Mouse (Mus musculus) C2C12 (cell line): Measurements from ENCODE around the gene Grik3. TPM values are rescaled to one million over a fixed set of nuclear protein-coding genes. Genes with fewer than 3 reads are reported as not detected.

ENCODE experiments used
- H3K27me3 ChIP-seq: one replicate; pipeline ENCODE4 v1.6.1; 2011; ENCODE audit not compliant: control insufficient read depth, insufficient read depth, insufficient read length
- H3K36me3 ChIP-seq: one replicate; pipeline ENCODE4 v1.6.1; 2011; ENCODE audit not compliant: control insufficient read depth, insufficient read depth
- H3K4me3 ChIP-seq: one replicate; pipeline ENCODE4 v1.5.1; 2011; ENCODE audit warnings: mild to moderate bottlenecking, control low read depth; ENCODE audit not compliant: poor library complexity, insufficient read depth, severe bottlenecking
- H3K79me2 ChIP-seq: one replicate; pipeline ENCODE4 v1.6.1; 2011; ENCODE audit not compliant: control insufficient read depth, insufficient read depth
- H3K79me3 ChIP-seq: one replicate; pipeline ENCODE4 v1.6.1; 2011; ENCODE audit warnings: low read depth, control low read depth
- H3ac ChIP-seq: one replicate; pipeline ENCODE3; 2011; ENCODE audit warnings: low read depth; ENCODE audit not compliant: control insufficient read depth, insufficient read length
- CEBPB ChIP-seq: IDR thresholded peaks from one replicate; pipeline ENCODE4 v1.6.1; 2011; ENCODE audit warnings: low read depth, mild to moderate bottlenecking, control low read depth, moderate library complexity
- CTCF ChIP-seq: IDR thresholded peaks from one replicate; pipeline ENCODE4 v1.5.1; 2011; ENCODE audit not compliant: control insufficient read depth, insufficient read depth, insufficient read length
- FOSL1 ChIP-seq: IDR thresholded peaks from one replicate; pipeline ENCODE4 v1.8.0; 2011; ENCODE audit warnings: mild to moderate bottlenecking, low read length; ENCODE audit not compliant: poor library complexity, insufficient read depth, severe bottlenecking
- MAX ChIP-seq: IDR thresholded peaks from one replicate; pipeline ENCODE4 v1.6.1; 2011; ENCODE audit warnings: mild to moderate bottlenecking, control low read depth
- MYOD1 ChIP-seq: IDR thresholded peaks from one replicate; pipeline ENCODE4 v1.6.1; 2011; ENCODE audit warnings: low read depth; ENCODE audit not compliant: control insufficient read depth, insufficient read length
- MYOG ChIP-seq: IDR thresholded peaks from one replicate; pipeline ENCODE4 v1.6.1; 2011; ENCODE audit not compliant: control insufficient read depth, insufficient read length; ENCODE audit errors: extremely low read depth
- USF1 ChIP-seq: IDR thresholded peaks from one replicate; pipeline ENCODE4 v1.6.1; 2011; ENCODE audit warnings: low read depth, mild to moderate bottlenecking, control low read depth, moderate library complexity
- polyA plus RNA-seq: library from polyadenylated mRNA; unstranded; fragments of >200 nt; fragmentation: generic; extraction: Trizol; gene quantifications from one replicate; pipeline ENCODE4 v1.2.1, GENCODE M21; 2012; ENCODE audit warnings: missing spikeins

The Grik3 gene
- polyA plus RNA-seq, 1 experiment = 0.01 TPM

DNA sequence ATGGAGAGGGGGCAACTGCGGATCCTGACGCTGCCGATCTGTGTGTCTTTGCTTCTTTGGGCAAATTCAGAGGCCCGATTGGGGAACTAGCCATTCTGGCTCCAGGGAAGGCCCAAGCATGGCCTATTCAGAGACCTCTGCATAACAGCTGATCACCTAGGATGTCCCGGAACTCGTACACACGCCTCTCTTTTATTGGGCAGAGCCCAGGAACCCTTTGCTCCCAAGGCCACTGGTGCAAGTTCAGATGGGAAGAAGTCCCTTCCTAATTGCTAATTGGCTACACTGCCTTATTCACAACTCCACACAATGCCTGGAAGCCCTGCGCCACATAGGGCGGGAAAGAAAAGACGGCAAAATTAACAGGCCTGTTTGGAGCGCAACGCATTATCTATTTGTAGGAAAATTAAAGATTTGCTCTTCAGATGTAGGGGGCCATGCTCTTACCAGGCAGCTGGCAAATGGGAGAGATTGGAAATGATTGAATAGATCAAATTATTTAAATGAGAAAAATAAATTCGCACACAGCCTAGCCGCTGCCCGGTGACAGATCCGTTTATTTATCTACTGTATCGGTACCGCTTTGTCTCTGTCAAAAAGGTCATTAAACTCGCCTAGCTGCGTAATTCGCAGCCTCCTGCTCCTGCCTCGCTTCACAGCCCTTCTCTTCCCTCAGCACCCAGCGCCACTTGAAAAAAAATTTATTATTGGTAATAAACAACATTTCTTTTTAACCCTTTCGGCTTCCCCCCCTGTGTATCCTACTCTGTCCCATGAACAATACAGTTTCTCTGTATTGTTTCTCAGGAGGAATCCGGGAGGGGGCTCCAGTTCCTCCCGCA, 1.5 kb upstream of the Grik3 start:
- Histone ChIP-seq H3ac (no peak overlapping the region), H3K79me3 (no peaks in the 10 kb centered on the region), H3K4me3 (no peak overlapping the region), H3K79me2 (no peaks in the 10 kb centered on the region), H3K36me3 (no peaks in the 10 kb centered on the region), H3K27me3 (peaks cover 25% of the 10 kb centered on the region)
- TF ChIP-seq MYOD1 (no peak), MAX (no peak), CEBPB (no peak), FOSL1 (no peak), CTCF (no peak), USF1 (no peak), MYOG (no peak)

DNA sequence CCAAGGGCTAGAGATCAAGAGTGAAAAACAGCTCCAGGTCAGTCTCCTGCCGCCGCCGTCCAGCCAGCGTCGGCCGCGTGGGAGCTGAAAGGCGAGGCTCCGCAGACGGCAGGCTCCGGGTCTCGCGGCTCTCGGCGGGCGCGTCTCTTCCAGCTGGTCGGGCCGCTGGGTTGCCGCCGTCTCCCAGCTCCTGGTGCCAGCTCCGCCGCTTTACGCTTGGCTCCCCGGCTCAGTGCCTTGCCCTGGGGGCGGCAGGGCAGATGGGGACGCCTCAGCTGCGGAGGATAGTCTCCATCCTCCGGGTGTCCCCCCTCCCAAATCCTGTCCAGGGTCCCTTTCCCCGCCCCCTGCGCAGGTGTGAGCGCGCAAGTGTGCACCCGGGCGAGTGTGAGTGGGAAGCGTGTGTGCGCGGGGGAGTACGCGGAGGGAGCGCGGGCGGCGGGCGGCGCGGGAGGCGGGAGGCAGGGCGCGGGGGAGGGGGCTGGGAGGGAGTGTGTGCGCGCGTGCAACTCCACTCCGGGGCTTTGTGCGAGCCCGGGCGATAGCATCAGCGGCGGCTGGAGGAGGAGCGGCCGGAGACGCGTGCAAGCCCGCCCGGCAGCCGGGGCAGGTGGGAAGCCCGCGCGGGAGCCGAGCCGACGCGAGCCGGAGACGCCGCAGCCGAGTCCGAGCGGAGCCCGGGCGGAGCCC, 454 bp upstream of the Grik3 start:
- TF ChIP-seq MYOG (no peak), MAX (no peak), FOSL1 (no peak), MYOD1 (no peak), CTCF (no peak), CEBPB (no peak), USF1 (no peak)
- Histone ChIP-seq H3K79me3 (no peaks in the 10 kb centered on the region), H3K79me2 (no peaks in the 10 kb centered on the region), H3K4me3 (no peak overlapping the region), H3K36me3 (no peaks in the 10 kb centered on the region), H3K27me3 (peaks cover 25% of the 10 kb centered on the region), H3ac (no peak overlapping the region)

DNA sequence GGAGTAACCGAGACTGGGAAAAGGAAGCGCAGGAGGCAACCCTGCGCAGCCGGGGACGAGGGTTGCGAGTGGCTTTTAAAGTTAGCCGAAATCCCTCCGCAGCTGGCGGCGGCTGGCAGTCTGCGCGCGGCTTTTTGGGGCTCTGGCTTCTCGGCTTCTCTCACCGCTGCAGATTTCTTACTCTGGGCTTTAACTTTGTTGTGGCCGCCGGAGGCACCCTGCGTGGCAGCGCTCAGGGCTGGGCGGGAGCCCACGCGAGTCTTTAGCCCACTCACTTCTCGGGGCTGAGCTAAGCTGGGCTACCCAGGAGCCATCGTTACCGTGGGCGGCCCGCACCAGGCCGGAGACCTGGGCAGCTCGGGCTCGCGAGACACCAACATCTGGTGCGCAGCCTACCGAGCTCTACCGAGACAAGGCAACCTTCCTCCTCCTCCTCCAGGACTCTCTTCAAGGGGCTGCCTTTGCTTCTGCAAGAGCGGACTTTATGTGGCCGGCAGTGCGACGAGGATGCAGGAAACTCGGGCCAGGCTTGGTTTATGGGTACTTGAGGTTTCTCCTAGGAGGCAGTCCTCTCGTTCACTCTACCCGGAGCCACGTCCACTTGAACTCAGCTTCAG, 1.1 kb downstream of the Grik3 start:
- TF ChIP-seq MAX (no peak), CEBPB (no peak), USF1 (no peak), CTCF (no peak), MYOG (no peak), MYOD1 (no peak), FOSL1 (no peak)
- Histone ChIP-seq H3K27me3 (peaks cover 25% of the 10 kb centered on the region), H3ac (no peak overlapping the region), H3K4me3 (no peak overlapping the region), H3K79me3 (no peaks in the 10 kb centered on the region), H3K79me2 (no peaks in the 10 kb centered on the region), H3K36me3 (no peaks in the 10 kb centered on the region)

DNA sequence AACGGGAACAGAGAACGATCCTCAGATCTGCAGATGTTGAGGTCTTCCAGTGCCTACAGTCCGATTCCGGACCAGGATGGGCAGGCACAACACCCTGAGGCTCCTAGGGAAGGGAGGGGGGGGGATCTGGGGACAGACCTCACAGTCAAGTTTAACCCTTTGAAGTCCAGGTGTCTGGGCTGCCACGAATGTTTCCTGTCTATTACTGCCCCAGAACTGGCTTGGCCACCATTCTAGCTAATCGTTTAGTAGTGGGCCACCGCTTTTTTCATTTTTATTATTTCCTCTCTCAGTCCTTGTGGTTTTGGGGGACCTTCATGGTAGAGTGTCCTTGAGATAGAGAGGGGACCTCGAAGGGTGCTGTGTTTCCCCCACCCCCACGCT, 1.6 kb downstream of the Grik3 start:
- Histone ChIP-seq H3K27me3 (peaks cover 25% of the 10 kb centered on the region), H3K79me2 (no peaks in the 10 kb centered on the region), H3K4me3 (no peak overlapping the region), H3K79me3 (no peaks in the 10 kb centered on the region), H3K36me3 (no peaks in the 10 kb centered on the region), H3ac (no peak overlapping the region)
- TF ChIP-seq FOSL1 (no peak), CTCF (no peak), MYOG (no peak), CEBPB (no peak), MAX (no peak), USF1 (no peak), MYOD1 (no peak)

DNA sequence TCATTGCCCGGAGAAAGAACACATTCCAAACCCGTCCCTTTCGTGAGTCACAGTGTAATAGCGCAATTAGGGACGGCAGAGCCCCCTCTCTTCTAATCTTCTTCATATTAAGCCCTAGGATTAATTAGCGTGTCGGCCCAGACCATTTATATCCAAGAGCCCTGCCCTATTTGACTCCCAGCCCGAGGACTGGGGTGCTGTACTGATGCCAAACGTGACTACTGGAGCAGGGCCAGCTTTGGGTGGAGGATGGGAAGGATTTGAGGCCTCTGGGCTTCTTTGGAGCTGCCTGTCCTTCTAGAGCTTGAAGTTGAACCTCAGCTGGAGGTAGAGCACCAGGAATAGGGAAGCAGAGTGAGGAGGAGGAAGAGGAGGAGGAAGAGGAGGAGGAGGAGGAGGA, 2.2 kb downstream of the Grik3 start:
- Histone ChIP-seq H3K36me3 (no peaks in the 10 kb centered on the region), H3K79me2 (no peaks in the 10 kb centered on the region), H3K27me3 (peaks cover 25% of the 10 kb centered on the region), H3K4me3 (no peak overlapping the region), H3K79me3 (no peaks in the 10 kb centered on the region), H3ac (no peak overlapping the region)
- TF ChIP-seq FOSL1 = no peak
- TF ChIP-seq USF1 = no peak
- TF ChIP-seq CEBPB = no peak
- no peak for TF ChIP-seq MAX
- TF ChIP-seq MYOD1 = no peak
- no peak for TF ChIP-seq CTCF
- no peak for TF ChIP-seq MYOG
